Mouse (Mus musculus): ENCODE data around the gene Svep1. TPM values are rescaled to one million over a fixed set of nuclear protein-coding genes. Genes with fewer than 3 reads are reported as not detected.

Gene Svep1
- polyA plus RNA-seq, 1 experiment from 2014 or later = 13.4 TPM

GRCm38 (mm10) chr4:58050746-58051145 is 155.9 kb downstream of the Svep1 start:
- no peaks in the 10 kb centered on the region for H3K9me3 ChIP-seq (ENCODE audit: control insufficient read depth, low read length)

GRCm38 (mm10) chr4:58050276-58050675 is 156.4 kb downstream of the Svep1 start:
- Histone ChIP-seq H3K9me3 (ENCODE audit: control insufficient read depth, low read length) (no peaks in the 10 kb centered on the region), H3K27me3 (ENCODE audit: control insufficient read depth, insufficient read depth, low read depth, low read length) (no peaks in the 10 kb centered on the region), H3K9ac (ENCODE audit: low read length) (no peak overlapping the region), H3K4me2 (ENCODE audit: low read depth, low read length) (no peak overlapping the region), H3K4me1 (replicated peaks; ENCODE audit: control insufficient read depth, insufficient read depth, low read length) (no peaks in the 10 kb centered on the region), H3K4me3 (ENCODE audit: low read length) (no peak overlapping the region), H3K36me3 (ENCODE audit: control insufficient read depth, insufficient read depth, low read length) (0 out of 2 replicates have a peak, but pooled peaks cover 2% of the 10 kb centered on the region), H3K27ac (ENCODE audit: low read length) (no peak overlapping the region)
- WGBS = 77% methylated on average over 8 of the region's 8 CpGs
- no peak for ATAC-seq (ENCODE audit: low read depth)

More at GRCm38 (mm10) chr4:58050746-58051145, 155.9 kb downstream of the Svep1 start:
- WGBS = 60% methylated on average over 8 of the region's 8 CpGs
- Histone ChIP-seq H3K27ac (ENCODE audit: low read length) (no peak overlapping the region), H3K4me2 (ENCODE audit: low read depth, low read length) (no peak overlapping the region), H3K36me3 (ENCODE audit: control insufficient read depth, insufficient read depth, low read length) (no peaks in the 10 kb centered on the region), H3K4me3 (ENCODE audit: low read length) (no peak overlapping the region), H3K9ac (ENCODE audit: low read length) (no peak overlapping the region), H3K27me3 (ENCODE audit: control insufficient read depth, insufficient read depth, low read depth, low read length) (no peaks in the 10 kb centered on the region), H3K4me1 (replicated peaks; ENCODE audit: control insufficient read depth, insufficient read depth, low read length) (no peaks in the 10 kb centered on the region)
- ATAC-seq (ENCODE audit: low read depth) = no peak

- H3K4me2 ChIP-seq (ENCODE audit: low read depth, low read length) = no peak overlapping the region
- no peak for ATAC-seq (ENCODE audit: low read depth)
- H3K36me3 ChIP-seq (ENCODE audit: control insufficient read depth, insufficient read depth, low read length) = peaks cover 7% of the 10 kb centered on the region
- no peak overlapping the region for H3K9ac ChIP-seq (ENCODE audit: low read length)
- no peaks in the 10 kb centered on the region for H3K4me1 ChIP-seq (replicated peaks; ENCODE audit: control insufficient read depth, insufficient read depth, low read length)
- no peaks in the 10 kb centered on the region for H3K9me3 ChIP-seq (ENCODE audit: control insufficient read depth, low read length)
- WGBS = 83% methylated on average over 6 of the region's 6 CpGs
- H3K27me3 ChIP-seq (ENCODE audit: control insufficient read depth, insufficient read depth, low read depth, low read length) = no peaks in the 10 kb centered on the region
- H3K4me3 ChIP-seq (ENCODE audit: low read length) = no peak overlapping the region
- H3K27ac ChIP-seq (ENCODE audit: low read length) = no peak overlapping the region
These were observed 161.8 kb downstream of the Svep1 start for GRCm38 (mm10) chr4:58044833-58045232.

GRCm38 (mm10) chr4:58044356-58044755 is 162.3 kb downstream of the Svep1 start:
- Histone ChIP-seq H3K4me1 (replicated peaks; ENCODE audit: control insufficient read depth, insufficient read depth, low read length) (0 out of 2 replicates have a peak, but pooled peaks cover 2% of the 10 kb centered on the region), H3K27me3 (ENCODE audit: control insufficient read depth, insufficient read depth, low read depth, low read length) (no peaks in the 10 kb centered on the region), H3K9ac (ENCODE audit: low read length) (no peak overlapping the region), H3K9me3 (ENCODE audit: control insufficient read depth, low read length) (no peaks in the 10 kb centered on the region), H3K4me2 (ENCODE audit: low read depth, low read length) (no peak overlapping the region), H3K4me3 (ENCODE audit: low read length) (no peak overlapping the region), H3K27ac (ENCODE audit: low read length) (no peak overlapping the region), H3K36me3 (ENCODE audit: control insufficient read depth, insufficient read depth, low read length) (peaks cover 7% of the 10 kb centered on the region)
- no peak for ATAC-seq (ENCODE audit: low read depth)
- 95% methylated on average over 3 of the region's 3 CpGs for WGBS

GRCm38 (mm10) chr4:58040093-58040492 is 166.6 kb downstream of the Svep1 start:
- no peaks in the 10 kb centered on the region for H3K9me3 ChIP-seq (ENCODE audit: control insufficient read depth, low read length)
- H3K36me3 ChIP-seq (ENCODE audit: control insufficient read depth, insufficient read depth, low read length) = peaks cover 5% of the 10 kb centered on the region
- H3K4me3 ChIP-seq (ENCODE audit: low read length) = no peak overlapping the region
- no peak overlapping the region for H3K27ac ChIP-seq (ENCODE audit: low read length)
- H3K9ac ChIP-seq (ENCODE audit: low read length) = no peak overlapping the region
- H3K27me3 ChIP-seq (ENCODE audit: control insufficient read depth, insufficient read depth, low read depth, low read length) = no peaks in the 10 kb centered on the region
- ATAC-seq (ENCODE audit: low read depth) = no peak
- 0 out of 2 replicates have a peak, but pooled peaks cover 4% of the 10 kb centered on the region for H3K4me1 ChIP-seq (replicated peaks; ENCODE audit: control insufficient read depth, insufficient read depth, low read length)
- WGBS = 80% methylated on average over 2 of the region's 2 CpGs
- H3K4me2 ChIP-seq (ENCODE audit: low read depth, low read length) = no peak overlapping the region

- WGBS = 67% methylated on average over 6 of the region's 6 CpGs
- Histone ChIP-seq H3K4me3 (ENCODE audit: low read length) (no peak overlapping the region), H3K9ac (ENCODE audit: low read length) (no peak overlapping the region)
These were observed 169.5 kb downstream of the Svep1 start for GRCm38 (mm10) chr4:58037096-58037705.

GRCm38 (mm10) chr4:58034663-58035062 is 172.0 kb downstream of the Svep1 start:
- WGBS = 29% methylated on average over 13 of the region's 13 CpGs
- H3K9me3 ChIP-seq (ENCODE audit: control insufficient read depth, low read length) = 0 out of 2 replicates have a peak, but pooled peaks cover 3% of the 10 kb centered on the region
- no peak overlapping the region for H3K9ac ChIP-seq (ENCODE audit: low read length)

More at GRCm38 (mm10) chr4:58037096-58037705, 169.5 kb downstream of the Svep1 start:
- Histone ChIP-seq H3K4me1 (replicated peaks; ENCODE audit: control insufficient read depth, insufficient read depth, low read length) (0 out of 2 replicates have a peak, but pooled peaks cover 4% of the 10 kb centered on the region), H3K27me3 (ENCODE audit: control insufficient read depth, insufficient read depth, low read depth, low read length) (no peaks in the 10 kb centered on the region), H3K9me3 (ENCODE audit: control insufficient read depth, low read length) (no peaks in the 10 kb centered on the region), H3K36me3 (ENCODE audit: control insufficient read depth, insufficient read depth, low read length) (peaks cover 5% of the 10 kb centered on the region), H3K4me2 (ENCODE audit: low read depth, low read length) (no peak overlapping the region), H3K27ac (ENCODE audit: low read length) (no peak overlapping the region)
- ATAC-seq (ENCODE audit: low read depth) = no peak

GRCm38 (mm10) chr4:58032714-58033113 is 173.9 kb downstream of the Svep1 start:
- H3K36me3 ChIP-seq (ENCODE audit: control insufficient read depth, insufficient read depth, low read length) = no peaks in the 10 kb centered on the region
- no peak overlapping the region for H3K9ac ChIP-seq (ENCODE audit: low read length)
- no peak overlapping the region for H3K27ac ChIP-seq (ENCODE audit: low read length)
- no peak for ATAC-seq (ENCODE audit: low read depth)
- no peaks in the 10 kb centered on the region for H3K4me1 ChIP-seq (replicated peaks; ENCODE audit: control insufficient read depth, insufficient read depth, low read length)
- H3K4me3 ChIP-seq (ENCODE audit: low read length) = no peak overlapping the region
- H3K27me3 ChIP-seq (ENCODE audit: control insufficient read depth, insufficient read depth, low read depth, low read length) = no peaks in the 10 kb centered on the region
- 64% methylated on average over 1 of the region's 1 CpGs for WGBS
- H3K4me2 ChIP-seq (ENCODE audit: low read depth, low read length) = no peak overlapping the region
- 0 out of 2 replicates have a peak, but pooled peaks cover 3% of the 10 kb centered on the region for H3K9me3 ChIP-seq (ENCODE audit: control insufficient read depth, low read length)

More at GRCm38 (mm10) chr4:58034663-58035062, 172.0 kb downstream of the Svep1 start:
- Histone ChIP-seq H3K4me2 (ENCODE audit: low read depth, low read length) (peak overlapping the region; percentile 43), H3K4me1 (replicated peaks; ENCODE audit: control insufficient read depth, insufficient read depth, low read length) (0 out of 2 replicates have a peak, but pooled peaks cover 4% of the 10 kb centered on the region), H3K27ac (ENCODE audit: low read length) (no peak overlapping the region), H3K27me3 (ENCODE audit: control insufficient read depth, insufficient read depth, low read depth, low read length) (no peaks in the 10 kb centered on the region), H3K36me3 (ENCODE audit: control insufficient read depth, insufficient read depth, low read length) (no peaks in the 10 kb centered on the region), H3K4me3 (ENCODE audit: low read length) (peak overlapping the region; percentile 19)
- ATAC-seq (ENCODE audit: low read depth) = no peak

- Histone ChIP-seq H3K9me3 (ENCODE audit: control insufficient read depth, low read length) (no peaks in the 10 kb centered on the region), H3K4me3 (ENCODE audit: low read length) (no peak within 1 kb of the TSS), H3K4me1 (replicated peaks; ENCODE audit: control insufficient read depth, insufficient read depth, low read length) (no peaks in the 10 kb centered on the region), H3K4me2 (ENCODE audit: low read depth, low read length) (no peak within 1 kb of the TSS), H3K36me3 (ENCODE audit: control insufficient read depth, insufficient read depth, low read length) (no peaks in the 10 kb centered on the region), H3K9ac (ENCODE audit: low read length) (no peak within 1 kb of the TSS), H3K27me3 (ENCODE audit: control insufficient read depth, insufficient read depth, low read depth, low read length) (no peaks in the 10 kb centered on the region), H3K27ac (ENCODE audit: low read length) (no peak within 1 kb of the TSS)
- WGBS = 85% methylated on average over 5 of the region's 5 CpGs
- no peak for ATAC-seq (ENCODE audit: low read depth)
These were observed 197.6 kb downstream of the Svep1 start, which contains the start of gene Txndc8 for GRCm38 (mm10) chr4:58009024-58009423. Txndc8 (minus strand) TSS chr4:58009124.

Data from lung, embryonic 16.5 days (tissue).